Mouse (Mus musculus) gonadal fat pad, adult 2 months (tissue): ENCODE measurements around the gene Vav2. TPM values are rescaled to one million over a fixed set of nuclear protein-coding genes. Genes with fewer than 3 reads are reported as not detected.
A peak's percentile ranks its signal among the peaks of the same experiment; 100 is the strongest.

Source experiments
- DNase-seq: peaks from one replicate; pipeline ENCODE4 v3.0.0-alpha.2; 2012; ENCODE audit warnings: low read depth
- polyA plus RNA-seq: library from polyadenylated mRNA; depleted of rRNA; stranded (reverse); fragments of >200 nt; gene quantifications from 2 replicates; pipeline ENCODE4 v1.2.3, GENCODE M21; 2012

The Vav2 gene
- polyA plus RNA-seq, 1 experiment, result 32.0 TPM

GRCm38 (mm10) chr2:27365296-27365695 is 61.5 kb downstream of the Vav2 start:
- no peak for DNase-seq

GRCm38 (mm10) chr2:27361786-27362185 is 65.0 kb downstream of the Vav2 start:
- DNase-seq, result no peak

GRCm38 (mm10) chr2:27358461-27358860 is 68.4 kb downstream of the Vav2 start:
- peak; percentile 61 for DNase-seq

- DNase-seq, result no peak
Observed at GRCm38 (mm10) chr2:27355684-27356083, 71.1 kb downstream of the Vav2 start.

GRCm38 (mm10) chr2:27354610-27355211 is 72.1 kb downstream of the Vav2 start:
- no peak for DNase-seq

GRCm38 (mm10) chr2:27352720-27353119 is 74.1 kb downstream of the Vav2 start:
- DNase-seq, result no peak

- no peak for DNase-seq
Observed at GRCm38 (mm10) chr2:27350371-27350770, 76.5 kb downstream of the Vav2 start.

GRCm38 (mm10) chr2:27343984-27344453 is 82.8 kb downstream of the Vav2 start:
- DNase-seq, result peak; percentile 17

GRCm38 (mm10) chr2:27340682-27341081 is 86.2 kb downstream of the Vav2 start:
- DNase-seq, result no peak

- DNase-seq, result no peak
Observed at GRCm38 (mm10) chr2:27339051-27339450, 87.8 kb downstream of the Vav2 start.

- DNase-seq, result no peak
Observed at GRCm38 (mm10) chr2:27337261-27337660, 89.6 kb downstream of the Vav2 start.

GRCm38 (mm10) chr2:27336600-27336999 is 90.2 kb downstream of the Vav2 start:
- no peak for DNase-seq

- DNase-seq, result no peak
Observed at GRCm38 (mm10) chr2:27334816-27335215, 92.0 kb downstream of the Vav2 start.

GRCm38 (mm10) chr2:27331560-27331959 is 95.3 kb downstream of the Vav2 start:
- DNase-seq, result no peak

- no peak for DNase-seq
Observed at GRCm38 (mm10) chr2:27330446-27330845, 96.4 kb downstream of the Vav2 start.

GRCm38 (mm10) chr2:27329386-27330060 is 97.3 kb downstream of the Vav2 start:
- peak; percentile 12 for DNase-seq

GRCm38 (mm10) chr2:27328613-27329041 is 98.2 kb downstream of the Vav2 start:
- no peak for DNase-seq

GRCm38 (mm10) chr2:27327886-27328285 is 98.9 kb downstream of the Vav2 start:
- DNase-seq, result no peak

GRCm38 (mm10) chr2:27327076-27327475 is 99.8 kb downstream of the Vav2 start:
- DNase-seq, result no peak

GRCm38 (mm10) chr2:27326357-27326756 is 100.5 kb downstream of the Vav2 start:
- DNase-seq, result no peak

GRCm38 (mm10) chr2:27324690-27325089 is 102.1 kb downstream of the Vav2 start:
- no peak for DNase-seq

GRCm38 (mm10) chr2:27321431-27321875 is 105.4 kb downstream of the Vav2 start:
- DNase-seq, result no peak

- DNase-seq, result peak; percentile 31
Observed at GRCm38 (mm10) chr2:27320820-27321219, 106.0 kb downstream of the Vav2 start.
